8 mouse cellular contexts compared by ENCODE assay signal in genomic region chr11:43434024-43434407, GRCm38 (mm10). TPM values are rescaled to one million over a fixed set of nuclear protein-coding genes. Genes with fewer than 3 reads are reported as not detected.
DNase-seq lines count a peak whose midpoint lies in the region; ATAC-seq and TF ChIP-seq lines count a peak whose summit lies in the region.

No protein-coding gene starts in this region.

- 1% methylated on average over 9 of the region's 9 CpGs for WGBS in heart, embryonic 11.5 days (ENCODE audit: insufficient replicate concordance)
- WGBS in forebrain, embryonic 16.5 days, result 5% methylated on average over 9 of the region's 9 CpGs
- 1% methylated on average over 9 of the region's 9 CpGs for WGBS in macrophage (ENCODE audit: missing documents)

- TF ChIP-seq CTCF in E14TG2a.4 (conservative IDR thresholded peaks at IDR 0.05; ENCODE audit: low read length), result no peak

- peaks cover 37% of the 10 kb centered on the region for H3K79me2 ChIP-seq in macrophage (ENCODE audit: inconsistent target)

- ATAC-seq in heart, embryonic 11.5 days (replicated peaks; ENCODE audit: insufficient number of reproducible peaks, low FRiP score, low TSS enrichment), result peak; percentile 14
- peak; percentile 46 for ATAC-seq in forebrain, embryonic 16.5 days

- H3K27ac ChIP-seq in heart, embryonic 11.5 days (ENCODE audit: low read depth, low read length), result peak overlapping the region; percentile 59; the same call in 1 of the 2 replicates
- H3K27ac ChIP-seq in forebrain, embryonic 16.5 days (ENCODE audit: low read length), result no peak overlapping the region
- peak overlapping the region; percentile 42 for H3K27ac ChIP-seq in macrophage

- peak overlapping the region; percentile 68 for H3K4me2 ChIP-seq in heart, embryonic 11.5 days
- peak overlapping the region; percentile 80 for H3K4me2 ChIP-seq in forebrain, embryonic 16.5 days (ENCODE audit: low read length)

- peak overlapping the region; percentile 74 for H3K9ac ChIP-seq in heart, embryonic 11.5 days (ENCODE audit: low read depth, low read length)
- H3K9ac ChIP-seq in forebrain, embryonic 16.5 days (replicated peaks; ENCODE audit: low read depth, low read length), result peak overlapping the region; percentile 82

- no peaks in the 10 kb centered on the region; the same call in 1 of the 2 replicates for H3K36me3 ChIP-seq in heart, embryonic 11.5 days (ENCODE audit: control insufficient read depth, insufficient read depth, low read length)
- H3K36me3 ChIP-seq in E14TG2a.4 (ENCODE audit: insufficient read depth, low read length), result peaks cover 26% of the 10 kb centered on the region
- peaks cover 12% of the 10 kb centered on the region for H3K36me3 ChIP-seq in forebrain, embryonic 16.5 days (ENCODE audit: control insufficient read depth, insufficient read depth)
- peaks cover 24% of the 10 kb centered on the region; the same call in 1 of the 2 replicates for H3K36me3 ChIP-seq in macrophage (ENCODE audit: inconsistent target)

- DNase-seq in heart, adult 11 months, result no peak
- DNase-seq in frontal cortex, postnatal 36 days (ENCODE audit: low spot score in 2 of 2), result no peak
- DNase-seq in c-Kit-positive CD71-positive TER-119-positive erythroid progenitor cells, embryonic 14.5 days (ENCODE audit: low spot score), result no peak
- no peak for DNase-seq in kidney, postnatal 14 days

- no peaks in the 10 kb centered on the region for H3K27me3 ChIP-seq in heart, embryonic 11.5 days (ENCODE audit: control insufficient read depth, insufficient read depth, low read length)
- H3K27me3 ChIP-seq in E14TG2a.4 (ENCODE audit: insufficient read depth, low read length), result no peaks in the 10 kb centered on the region
- H3K27me3 ChIP-seq in forebrain, embryonic 16.5 days (replicated peaks; ENCODE audit: control insufficient read depth, insufficient read depth, low read length), result no peaks in the 10 kb centered on the region

- peak overlapping the region; percentile 82 for H3K4me3 ChIP-seq in heart, embryonic 11.5 days (ENCODE audit: low read depth, low read length)
- peak overlapping the region; percentile 95 for H3K4me3 ChIP-seq in E14TG2a.4 (replicated peaks; ENCODE audit: low read length)
- peak overlapping the region; percentile 72 for H3K4me3 ChIP-seq in forebrain, embryonic 16.5 days (replicated peaks; ENCODE audit: low read length)
- peak overlapping the region; percentile 87 for H3K4me3 ChIP-seq in macrophage (ENCODE audit: inconsistent target)

- no peaks in the 10 kb centered on the region for H3K9me3 ChIP-seq in heart, embryonic 11.5 days (replicated peaks; ENCODE audit: control insufficient read depth, low read length)
- peaks cover 5% of the 10 kb centered on the region for H3K9me3 ChIP-seq in E14TG2a.4 (ENCODE audit: low read length)
- H3K9me3 ChIP-seq in forebrain, embryonic 16.5 days (ENCODE audit: control insufficient read depth, low read length), result no peaks in the 10 kb centered on the region

- peaks cover 5% of the 10 kb centered on the region for H3K4me1 ChIP-seq in heart, embryonic 11.5 days (ENCODE audit: control insufficient read depth, insufficient read depth, low read length)
- H3K4me1 ChIP-seq in E14TG2a.4 (replicated peaks; ENCODE audit: low read depth, low read length), result peaks cover 14% of the 10 kb centered on the region
- peaks cover 12% of the 10 kb centered on the region for H3K4me1 ChIP-seq in forebrain, embryonic 16.5 days (replicated peaks; ENCODE audit: control insufficient read depth, insufficient read depth, low read length)

RNA-seq across cellular contexts. Expression of gene Slu7, which starts 0.5 kb away (rescaled TPM):
- polyA plus RNA-seq in heart, embryonic 11.5 days (2014; fragmentation: Nextera tagmentation; extraction: Ambion mirVana), result 39.2 and 42.1 TPM in 2 replicates
- 76.9 and 87.8 TPM in 2 replicates for polyA plus RNA-seq in forebrain, embryonic 16.5 days (2015; fragmentation: Nextera tagmentation; extraction: Ambion mirVana)
- total RNA-seq in macrophage (2018; cell fraction: chromatin; rRNA removed), result 10 to 100 TPM; 26.7 to 65.4 (median 51.5) TPM
- 10 to 100 TPM; 47.2 to 75.5 (median 59.5) TPM for total RNA-seq in macrophage (2018; cell fraction: cytosol; rRNA removed)
- 10 to 100 TPM; 20.5 to 53.6 (median 36.4) TPM for total RNA-seq in macrophage (2018; cell fraction: nucleus; rRNA removed)
- 42.4 to 90.8 TPM (median 47.7 TPM) in 3 replicates for polyA plus RNA-seq in macrophage (2018)

RNA-seq across cellular contexts. Expression of gene Pttg1, which starts 8.0 kb away (rescaled TPM):
- polyA plus RNA-seq in heart, embryonic 11.5 days (2014; fragmentation: Nextera tagmentation; extraction: Ambion mirVana), result 112 and 119 TPM in 2 replicates
- 27.0 and 32.7 TPM in 2 replicates for polyA plus RNA-seq in forebrain, embryonic 16.5 days (2015; fragmentation: Nextera tagmentation; extraction: Ambion mirVana)
- total RNA-seq in macrophage (2018; cell fraction: chromatin; rRNA removed), result 100 to 1,000 TPM in 1 of 26 experiments, 10 to 100 TPM in 25; 11.5 to 134 (median 32.9) TPM
- total RNA-seq in macrophage (2018; cell fraction: cytosol; rRNA removed), result 100 to 1,000 TPM in 13 of 26 experiments, 10 to 100 TPM in 13; 41.4 to 158 (median 88.3) TPM
- 100 to 1,000 TPM in 2 of 26 experiments, 10 to 100 TPM in 24; 22.8 to 168 (median 69.9) TPM for total RNA-seq in macrophage (2018; cell fraction: nucleus; rRNA removed)
- 51.8 to 104 TPM (median 86.0 TPM) in 3 replicates for polyA plus RNA-seq in macrophage (2018)

RNA-seq across cellular contexts. Expression of gene C1qtnf2, which starts 40.1 kb away (rescaled TPM):
- 1.3 and 1.6 TPM in 2 replicates for polyA plus RNA-seq in heart, embryonic 11.5 days (2014; fragmentation: Nextera tagmentation; extraction: Ambion mirVana)
- 5.9 and 6.5 TPM in 2 replicates for polyA plus RNA-seq in forebrain, embryonic 16.5 days (2015; fragmentation: Nextera tagmentation; extraction: Ambion mirVana)
- 1 to 10 TPM in 1 of 26 experiments, not detected in 25; 2.6 TPM for total RNA-seq in macrophage (2018; cell fraction: chromatin; rRNA removed)
- not detected for total RNA-seq in macrophage (2018; cell fraction: cytosol; rRNA removed)
- total RNA-seq in macrophage (2018; cell fraction: nucleus; rRNA removed), result not detected
- polyA plus RNA-seq in macrophage (2018), result not detected in 3 replicates
